Mouse (Mus musculus) Patski (cell line): ENCODE results near the gene Prdx2. TPM values are rescaled to one million over a fixed set of nuclear protein-coding genes. Genes with fewer than 3 reads are reported as not detected.

Experiments
- ATAC-seq: fragments of 100-300 bp; one replicate; pipeline ENCODE4 v1.8.0; 2021
- CTCF ChIA-PET: fragments of 350-600 bp; sonication (Branson Sonifier 250); formaldehyde crosslinking; loops from one replicate; lab custom pipeline; 2022; ENCODE audit warnings: inconsistent platforms; lab: Charles Lee
- POLR2A ChIA-PET: fragments of 350-600 bp; sonication (Branson Sonifier 250); formaldehyde crosslinking; loops from one replicate; lab custom pipeline; 2022; ENCODE audit warnings: antibody characterized with exemption, inconsistent platforms; lab: Charles Lee
- DNase-seq: peaks from one replicate; pipeline ENCODE4 v3.0.0-alpha.2; 2011; ENCODE audit warnings: low read depth, low spot score
- H3K27me3 ChIP-seq: fragments of 371-371 bp; one replicate; pipeline ENCODE4 v1.5.1; 2021
- CTCF ChIP-seq: fragments of 100-300 bp; IDR thresholded peaks from one replicate; pipeline ENCODE4 v1.5.1; 2021
- in situ Hi-C: fragments of 300-500 bp; cut with MboI; formaldehyde crosslinking; loops from 3 replicates; pipeline ENCODE4 v1.11.1; 2018; ENCODE audit warnings: low pct_unique_long_range_greater_than_20kb, mixed read lengths
- polyA plus RNA-seq: library from polyadenylated mRNA; unstranded; gene quantifications from one replicate; pipeline ENCODE4 v1.2.3, GENCODE M21; 2021

Prdx2 gene
- polyA plus RNA-seq, 1 experiment from 2014 or later, result 668 TPM

DNA sequence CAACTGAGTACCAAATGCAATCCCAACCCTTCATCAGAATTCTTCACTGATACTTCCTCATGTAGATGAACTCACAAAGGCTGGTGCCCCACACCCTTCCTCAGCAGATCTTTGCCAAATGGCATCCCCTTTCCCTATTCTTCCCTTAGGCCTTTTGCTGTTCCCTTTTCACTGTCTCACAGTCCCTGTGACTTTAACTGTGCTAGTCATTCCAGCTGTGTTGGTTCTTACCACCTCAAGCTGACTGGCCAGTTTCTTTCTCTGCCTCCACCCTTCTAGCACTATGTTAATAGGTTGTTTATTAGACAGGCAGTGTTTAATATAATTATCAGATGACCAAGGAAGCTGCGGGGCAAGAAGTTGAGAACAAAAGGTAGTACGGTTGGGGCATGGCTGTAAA, 737 bp upstream of the Prdx2 start:
- no peaks in the 10 kb centered on the region for H3K27me3 ChIP-seq
- no peak for TF ChIP-seq CTCF
- POLR2A ChIA-PET, result interaction anchor here (1.0 to 2.7 kb wide), 5 partner anchors 9 to 44 kb away, joined by 3 to 15 read pairs (median 8); no protein-coding TSS in a partner anchor
- in situ Hi-C loops, result no loop called here
- CTCF ChIA-PET, result interaction anchor here (0.9 to 13.4 kb wide), 3 partner anchors 21 to 41 kb away, joined by 3 to 351 read pairs (median 3); partner anchors contain the start of gene Hook2
- DNase-seq (no peak), ATAC-seq (no peak)

DNA sequence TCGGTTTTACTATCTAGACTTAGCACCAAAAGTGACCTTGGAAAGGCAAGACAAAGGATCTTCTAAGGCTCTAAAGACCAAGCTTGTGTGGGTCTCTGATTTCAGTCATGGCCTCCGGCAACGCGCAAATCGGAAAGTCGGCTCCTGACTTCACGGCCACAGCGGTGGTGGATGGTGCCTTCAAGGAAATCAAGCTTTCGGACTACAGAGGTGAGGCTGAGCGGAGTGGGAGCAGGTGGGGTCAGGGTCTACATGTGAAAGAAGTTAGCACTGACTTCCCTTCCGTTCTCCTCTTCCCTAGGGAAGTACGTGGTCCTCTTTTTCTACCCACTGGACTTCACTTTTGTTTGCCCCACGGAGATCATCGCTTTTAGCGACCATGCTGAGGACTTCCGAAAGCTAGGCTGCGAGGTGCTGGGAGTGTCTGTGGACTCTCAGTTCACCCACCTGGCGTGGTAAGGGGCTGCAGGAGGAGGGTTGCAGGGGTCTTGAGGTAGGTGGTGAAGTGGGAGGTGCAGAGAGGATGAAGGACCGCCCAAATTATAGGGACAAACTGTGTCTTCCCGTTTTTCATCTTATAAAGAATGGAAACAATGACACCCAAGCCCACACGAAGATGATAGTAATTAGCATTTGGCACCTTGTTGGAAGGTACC, 876 bp downstream of the Prdx2 start:
- ChIA-PET POLR2A (interaction anchor here (1.5 to 2.7 kb wide), 5 partner anchors 10 to 20 kb away, joined by 5 to 15 read pairs (median 6); partner anchors contain the start of gene Hook2), CTCF (interaction anchor here (13.4 kb wide), 1 partner anchor 20 kb away, joined by 351 read pairs; the partner anchor contains the start of gene Hook2)
- ATAC-seq (no peak), DNase-seq (no peak)
- no peak for TF ChIP-seq CTCF
- in situ Hi-C loops, result no loop called here
- H3K27me3 ChIP-seq, result no peaks in the 10 kb centered on the region

DNA sequence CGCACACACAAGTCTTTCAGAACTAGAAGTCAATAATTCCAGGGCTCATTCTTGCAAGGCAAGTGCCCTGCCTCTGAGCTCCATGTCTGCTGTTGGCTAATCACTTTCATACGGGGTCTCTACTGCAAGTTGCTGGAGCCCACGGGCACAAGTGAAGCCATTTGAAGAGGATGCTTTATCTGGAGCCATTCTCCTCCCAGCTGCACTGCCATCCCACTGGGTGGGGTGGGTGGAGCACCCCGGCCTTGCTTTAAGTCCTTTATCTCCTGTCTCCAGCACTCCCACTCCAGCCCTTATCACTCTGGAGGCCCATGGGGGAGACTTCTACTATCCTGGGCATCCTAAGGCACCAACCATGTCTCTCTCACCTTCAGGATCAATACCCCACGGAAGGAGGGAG, 1.5 kb downstream of the Prdx2 start:
- ATAC-seq (no peak), DNase-seq (no peak)
- ChIA-PET CTCF (interaction anchor here (5.2 to 13.4 kb wide), 2 partner anchors 20 to 26 kb away, joined by 44 to 351 read pairs; partner anchors contain the start of gene Hook2), POLR2A (interaction anchor here (1.5 to 2.0 kb wide), 3 partner anchors 11 to 19 kb away, joined by 5 to 6 read pairs (median 6); partner anchors contain the start of gene Hook2)
- no peaks in the 10 kb centered on the region for H3K27me3 ChIP-seq
- in situ Hi-C loops, result no loop called here
- TF ChIP-seq CTCF, result no peak

DNA sequence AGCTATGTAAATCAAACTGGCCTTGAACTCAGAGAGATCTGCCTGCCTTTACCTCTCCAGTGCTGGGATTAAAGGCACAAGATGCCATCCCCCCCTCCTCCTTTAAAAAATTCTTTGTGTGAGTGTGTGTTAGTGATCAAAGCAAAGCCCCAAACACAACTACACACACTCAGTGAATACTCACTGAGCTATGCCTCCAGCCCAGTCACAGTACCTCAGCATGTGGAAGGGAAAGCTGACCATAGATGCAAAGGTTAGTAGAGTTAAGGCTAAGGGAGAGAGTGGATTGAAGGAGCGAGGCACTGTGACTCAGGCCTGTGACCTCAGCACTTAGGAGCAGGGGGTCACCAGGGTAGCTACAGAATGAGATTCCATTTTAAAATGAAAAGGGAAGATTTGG, 3.7 kb downstream of the Prdx2 start:
- in situ Hi-C loops, result no loop called here
- POLR2A ChIA-PET, result interaction anchor here (9.8 kb wide), 1 partner anchor 15 kb away, joined by 225 read pairs; the partner anchor contains the start of gene Hook2
- TF ChIP-seq CTCF, result no peak
- ATAC-seq (no peak), DNase-seq (no peak)
- CTCF ChIA-PET, result interaction anchor here (1.4 to 13.4 kb wide), 4 partner anchors 16 to 160 kb away, joined by 3 to 351 read pairs (median 26); partner anchors contain the start of gene Hook2
- no peaks in the 10 kb centered on the region for H3K27me3 ChIP-seq

DNA sequence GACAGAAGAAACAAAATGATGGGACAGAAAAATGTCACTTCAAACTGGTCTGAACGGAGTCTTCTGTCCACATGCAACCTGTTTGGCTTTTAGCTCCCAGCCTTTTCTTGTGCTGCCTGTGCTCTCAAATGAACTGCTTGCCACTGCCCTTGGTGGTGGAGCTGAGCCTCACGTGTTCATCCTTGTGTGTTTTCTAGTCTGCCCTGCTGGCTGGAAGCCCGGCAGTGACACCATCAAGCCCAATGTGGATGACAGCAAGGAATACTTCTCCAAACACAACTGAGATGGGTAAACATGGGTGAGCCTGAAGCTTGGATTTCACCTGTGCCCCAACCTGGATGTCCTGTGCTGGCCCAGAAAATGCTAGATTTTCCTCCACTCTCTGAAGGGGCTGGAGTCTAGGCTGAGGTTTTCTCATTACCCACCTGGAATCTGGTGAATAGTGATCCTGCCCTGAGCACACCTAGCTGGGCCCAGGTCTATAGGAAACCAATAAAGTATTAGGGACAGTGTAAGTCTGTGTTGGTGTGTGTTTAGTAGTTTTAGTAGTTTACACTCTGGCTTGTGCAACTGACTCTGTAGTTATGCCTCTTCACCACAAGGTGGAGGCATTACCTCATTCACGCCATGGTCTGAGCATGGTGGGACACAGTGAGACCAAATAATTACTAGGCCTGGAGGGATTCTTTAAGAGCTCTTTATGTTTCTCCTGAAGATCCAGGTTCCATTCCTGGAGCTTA, 4.6 kb downstream of the Prdx2 start:
- ChIA-PET CTCF (interaction anchor here (0.9 to 13.4 kb wide), 13 partner anchors 8 to 161 kb away, joined by 3 to 351 read pairs (median 8); partner anchors contain the start of gene Hook2), POLR2A (interaction anchor here (1.1 to 9.8 kb wide), 5 partner anchors 14 to 55 kb away, joined by 3 to 225 read pairs (median 5); partner anchors contain the start of gene Hook2)
- TF ChIP-seq CTCF, result no peak
- H3K27me3 ChIP-seq, result no peaks in the 10 kb centered on the region
- no peak for DNase-seq
- no peak for ATAC-seq
- in situ Hi-C loops, result no loop called here

DNA sequence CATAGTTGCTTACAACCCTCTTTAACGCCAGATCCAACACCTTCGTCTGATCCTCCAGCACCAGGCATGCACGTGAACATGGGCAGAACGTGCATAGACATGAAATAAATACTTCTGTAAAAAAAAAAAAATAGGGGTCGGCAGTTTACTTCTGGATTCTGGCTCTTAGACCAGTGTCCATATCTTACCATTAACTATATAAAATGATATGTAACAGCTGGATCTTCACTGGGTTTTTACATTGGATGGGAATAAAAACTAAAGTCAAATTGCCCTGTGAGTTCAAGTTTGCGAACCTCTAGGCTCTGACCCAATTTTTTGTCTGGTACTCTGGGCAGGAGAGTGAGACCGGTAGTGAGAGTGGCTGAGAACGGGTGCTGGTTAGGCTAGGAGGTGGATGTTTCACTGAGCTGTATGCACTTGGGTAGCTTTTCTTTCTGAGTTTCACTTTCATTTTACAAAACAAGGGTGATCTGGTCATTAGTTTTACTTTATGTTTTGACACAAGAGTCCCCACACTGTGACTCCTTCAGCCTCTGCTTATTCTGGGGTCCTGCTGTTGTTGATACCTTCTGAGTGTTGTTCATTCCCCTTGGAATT, 5.3 kb downstream of the Prdx2 start:
- ChIA-PET POLR2A (interaction anchor here (1.1 to 9.8 kb wide), 7 partner anchors 8 to 312 kb away, joined by 3 to 225 read pairs (median 5); partner anchors contain the start of genes Hook2 and Ier2), CTCF (interaction anchor here (0.9 to 13.4 kb wide), 12 partner anchors 9 to 69 kb away, joined by 3 to 351 read pairs (median 8); partner anchors contain the start of gene Hook2)
- DNase-seq (no peak), ATAC-seq (no peak)
- in situ Hi-C loops, result no loop called here
- no peak for TF ChIP-seq CTCF
- H3K27me3 ChIP-seq, result no peaks in the 10 kb centered on the region

DNA sequence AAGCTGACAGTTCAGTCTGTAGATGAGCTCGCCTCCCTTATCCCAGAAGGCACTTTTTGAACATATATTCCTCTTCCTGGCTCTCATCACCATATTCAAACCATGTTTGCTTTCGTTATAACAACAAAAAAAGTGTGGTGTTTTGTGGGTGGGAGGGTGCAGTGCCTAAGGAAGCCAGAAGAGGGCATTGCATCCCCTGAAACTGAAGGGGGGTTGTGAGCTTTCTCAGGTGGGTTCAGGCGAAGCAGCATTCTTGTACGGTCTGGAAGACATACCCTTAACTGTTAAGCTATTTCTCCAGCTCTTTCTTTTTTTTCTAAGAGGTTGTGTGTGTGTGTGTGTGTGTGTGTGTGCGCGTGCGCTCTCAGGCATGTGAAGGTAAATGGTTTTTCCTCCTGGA, 6.0 kb downstream of the Prdx2 start:
- no peak for TF ChIP-seq CTCF
- no peak for DNase-seq

DNA sequence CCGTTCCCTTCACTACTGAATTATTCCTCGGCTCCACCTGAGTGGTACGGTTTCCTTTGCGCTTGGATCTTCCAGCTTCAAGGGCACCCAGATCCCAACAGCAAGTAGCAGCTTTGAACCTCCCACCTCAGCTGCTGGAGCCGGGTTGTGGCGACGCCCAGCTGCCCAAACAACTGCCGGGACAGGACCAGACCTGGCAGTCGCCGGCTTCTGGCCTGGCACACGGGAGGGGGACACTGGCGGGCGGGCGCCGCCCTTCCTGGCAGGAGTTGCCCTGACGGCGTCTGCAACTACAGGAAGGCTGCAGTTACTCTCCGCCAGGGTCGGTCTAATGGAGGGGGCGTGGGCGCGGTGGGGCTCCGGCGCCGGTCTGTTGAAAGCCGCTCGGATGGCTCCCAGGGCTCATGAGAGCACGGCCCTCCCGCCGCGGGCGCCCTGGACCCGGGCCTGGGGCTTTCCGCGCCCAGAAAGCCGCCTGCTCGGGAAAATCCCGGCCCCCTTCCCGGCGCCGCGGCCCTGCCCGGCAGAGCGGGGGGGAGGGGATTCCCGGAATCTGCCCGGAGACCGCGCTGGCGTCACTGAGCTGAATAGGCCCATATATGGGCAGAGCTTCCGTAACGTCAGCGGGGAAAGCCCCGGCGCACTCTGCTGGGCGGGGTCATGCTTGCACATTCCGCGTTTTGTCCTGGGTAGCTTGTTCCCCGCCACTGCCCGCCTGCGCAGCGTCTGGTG, 6.8 kb downstream of the Prdx2 start:
- no peak for TF ChIP-seq CTCF
- POLR2A ChIA-PET, result interaction anchor here (0.9 to 9.8 kb wide), 7 partner anchors 9 to 50 kb away, joined by 3 to 225 read pairs (median 7); partner anchors contain the start of genes Hook2 and Trir
- ATAC-seq (peak; percentile 24), DNase-seq (no peak)
- in situ Hi-C loops, result no loop called here
- H3K27me3 ChIP-seq, result no peaks in the 10 kb centered on the region
- CTCF ChIA-PET, result interaction anchor here (1.8 to 13.4 kb wide), 5 partner anchors 8 to 62 kb away, joined by 8 to 351 read pairs (median 24); partner anchors contain the start of gene Hook2

More for the DNA sequence above, 6.0 kb downstream of the Prdx2 start:
- H3K27me3 ChIP-seq, result no peaks in the 10 kb centered on the region
- in situ Hi-C loops, result no loop called here
- CTCF ChIA-PET, result interaction anchor here (1.0 to 13.4 kb wide), 10 partner anchors 9 to 70 kb away, joined by 3 to 351 read pairs (median 8); partner anchors contain the start of gene Hook2
- POLR2A ChIA-PET, result interaction anchor here (0.6 to 9.8 kb wide), 10 partner anchors 9 to 313 kb away, joined by 3 to 225 read pairs (median 6); partner anchors contain the start of genes Gm5741, Hook2, Ier2 and Trir
- no peak for ATAC-seq
